Mouse (Mus musculus) kidney, adult 2 months (tissue): ENCODE results near the gene Klrk1.

Source experiments
- CTCF ChIP-seq: fragments of 200-500 bp; conservative IDR thresholded peaks from 2 replicates; pipeline ENCODE4 v1.5.1; 2011; ENCODE audit warnings: low read depth, mild to moderate bottlenecking, control low read depth, low read length, moderate library complexity, mixed read lengths; ENCODE audit not compliant: insufficient read depth, insufficient read length
- POLR2A ChIP-seq: fragments of 200-500 bp; IDR thresholded peaks from one replicate; pipeline ENCODE4 v1.6.1; 2011; ENCODE audit warnings: low read depth, low read length, control low read depth

- TF ChIP-seq CTCF (no peak), POLR2A (no peak)
Observed at GRCm38 (mm10) chr6:129577605-129578004, 46.1 kb downstream of the Klrk1 start, which contains the start of gene Klre1.
